Mouse (Mus musculus): ENCODE data around the gene Rinl. TPM values are rescaled to one million over a fixed set of nuclear protein-coding genes. Genes with fewer than 3 reads are reported as not detected.

Gene Rinl
- polyA plus RNA-seq (2017; shearing (Covaris generic)), result 100 to 1,000 TPM; 216 to 294 (median 288) TPM

DNA sequence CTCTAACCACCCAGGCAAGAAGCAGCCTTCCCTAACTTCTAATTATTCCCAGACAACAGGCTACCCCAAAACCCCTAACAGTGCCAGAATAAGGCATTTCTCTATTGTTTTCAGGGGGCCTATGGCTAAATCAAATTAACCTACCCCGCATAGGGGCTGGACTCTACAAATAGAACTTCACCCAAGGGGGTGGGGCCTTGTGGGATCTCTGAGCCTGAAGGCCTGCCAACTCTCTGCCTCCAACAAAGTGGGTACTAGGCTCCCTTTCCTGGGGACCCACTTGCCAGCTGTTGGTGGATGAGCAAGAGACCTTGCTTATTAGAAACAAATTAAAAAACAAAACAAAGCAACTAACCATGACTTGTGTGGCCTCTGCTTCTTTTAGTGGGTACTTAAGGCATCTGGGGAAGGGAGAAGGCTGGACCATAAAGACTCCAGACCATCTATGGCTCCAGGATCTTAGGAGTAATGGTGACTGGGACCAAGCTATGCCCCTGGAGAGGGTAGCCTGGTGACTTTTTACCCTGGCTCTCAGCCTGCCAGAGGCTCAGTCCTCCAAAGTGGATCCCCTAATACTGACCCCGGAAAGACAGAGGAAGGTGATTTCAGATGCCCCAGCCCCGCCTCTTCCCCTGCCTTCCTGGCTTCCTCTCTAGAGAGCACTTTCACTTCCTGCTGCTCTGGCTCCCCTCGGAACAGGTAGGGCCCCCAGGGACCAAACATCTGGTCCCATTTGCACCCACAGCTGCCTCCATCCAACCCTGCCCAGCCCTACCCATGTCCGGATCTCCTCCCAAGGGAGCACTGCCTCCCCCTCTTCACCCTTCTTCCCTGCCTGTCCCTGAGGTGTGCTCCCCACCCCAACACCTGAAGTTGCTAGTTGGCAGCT is at the start of gene Rinl:
TSS of gene Rinl (plus strand) at position 663 of the 889 bp plus-strand sequence.
- peak; percentile 84 for ATAC-seq

DNA sequence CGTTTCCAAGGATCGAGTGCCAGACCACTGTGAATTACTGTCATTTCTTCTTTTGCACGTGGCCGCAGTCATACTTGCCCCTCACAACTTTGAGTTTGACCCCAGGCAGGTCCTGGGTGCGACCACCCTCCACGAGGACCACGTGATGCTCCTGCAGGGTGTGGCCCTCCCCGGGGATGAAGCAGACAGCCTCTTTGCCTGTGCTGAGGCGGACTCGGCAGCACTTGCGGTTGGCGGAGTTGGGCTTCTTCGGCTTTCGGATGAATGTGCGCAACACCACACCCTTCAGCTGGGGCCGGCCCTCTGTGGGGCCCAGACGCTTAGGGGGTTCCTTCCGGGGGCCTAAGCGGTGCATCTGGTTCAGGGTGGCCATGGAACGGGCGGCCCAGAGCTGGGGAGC is 48.9 kb upstream of the Rinl start:
- ATAC-seq, result no peak

DNA sequence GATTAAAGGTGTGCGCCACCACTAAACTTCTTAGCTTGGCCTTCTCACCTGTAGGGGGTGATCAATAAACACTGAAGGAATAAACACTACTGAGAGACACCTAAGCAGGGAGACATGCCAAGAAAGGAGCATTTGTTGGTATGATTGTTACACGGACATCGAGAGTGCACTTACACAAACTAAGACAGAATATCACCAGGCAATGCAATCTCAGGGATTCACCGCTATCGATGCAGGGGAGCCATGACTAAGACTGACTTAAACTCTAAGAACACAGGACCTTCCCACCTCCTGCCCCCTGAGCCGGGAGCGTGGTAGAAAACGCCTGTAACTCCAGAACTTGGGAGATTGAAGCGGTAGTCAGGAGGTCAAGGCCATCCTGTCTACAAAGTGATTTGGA is 47.8 kb upstream of the Rinl start:
- no peak for ATAC-seq

DNA sequence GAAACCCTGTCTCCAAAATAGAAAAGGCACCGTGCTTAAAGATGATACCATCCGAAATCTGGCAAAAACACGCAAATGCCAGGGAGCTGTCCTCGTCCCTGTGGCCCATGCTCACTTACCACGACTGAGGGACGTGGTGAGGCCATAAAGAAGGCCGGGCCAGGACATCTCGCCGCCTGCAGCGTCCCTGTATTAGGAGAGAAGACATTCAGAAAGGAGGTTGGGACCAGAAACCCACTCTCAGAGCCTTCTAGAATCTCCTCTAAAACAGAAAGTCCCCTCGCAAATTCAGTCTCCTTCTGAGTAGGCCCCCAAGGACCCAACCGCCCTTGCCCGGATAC is 47.4 kb upstream of the Rinl start:
- ATAC-seq, result peak; percentile 19

DNA sequence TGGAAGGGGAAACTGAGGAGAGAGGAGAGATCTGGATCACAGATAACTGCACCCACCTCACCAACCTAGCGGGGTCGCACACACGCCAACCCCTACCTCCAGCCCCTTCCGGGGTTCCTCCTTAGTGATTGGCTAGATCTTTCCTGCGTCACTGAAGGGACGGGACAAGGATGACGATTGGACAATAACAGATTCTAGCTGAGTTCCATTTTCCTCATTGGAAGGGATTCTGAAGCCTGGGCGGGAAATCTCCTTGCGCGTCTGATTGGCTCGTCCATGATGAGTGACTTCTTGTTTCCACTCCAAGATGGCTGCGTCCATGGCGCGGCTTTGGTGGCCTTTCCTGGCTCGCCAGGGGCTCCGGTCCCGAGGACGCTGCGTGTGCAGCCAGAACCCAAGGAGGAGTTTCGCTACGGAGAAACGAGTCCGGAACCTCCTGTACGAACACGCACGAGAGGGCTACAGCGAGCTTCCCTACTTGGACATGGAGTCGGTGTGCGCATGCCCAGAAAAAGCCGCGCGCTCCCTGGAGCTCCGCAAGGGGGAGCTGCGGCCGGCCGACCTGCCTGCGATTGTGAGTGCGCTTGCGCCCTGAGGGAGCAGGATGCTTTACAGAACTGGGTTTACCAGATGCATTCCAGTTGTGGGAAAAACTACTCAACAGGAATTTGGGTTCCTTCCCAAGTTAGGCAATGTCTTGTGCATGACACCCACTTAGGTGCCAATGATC is 46.9 kb upstream of the Rinl start, which contains the start of the genes Mrps12 and Sars2:
TSS of gene Mrps12 (minus strand) at position 112 of the 730 bp plus-strand sequence.
TSS of gene Sars2 (plus strand) at position 284 of the 730 bp plus-strand sequence.
- peak; percentile 98 for ATAC-seq

DNA sequence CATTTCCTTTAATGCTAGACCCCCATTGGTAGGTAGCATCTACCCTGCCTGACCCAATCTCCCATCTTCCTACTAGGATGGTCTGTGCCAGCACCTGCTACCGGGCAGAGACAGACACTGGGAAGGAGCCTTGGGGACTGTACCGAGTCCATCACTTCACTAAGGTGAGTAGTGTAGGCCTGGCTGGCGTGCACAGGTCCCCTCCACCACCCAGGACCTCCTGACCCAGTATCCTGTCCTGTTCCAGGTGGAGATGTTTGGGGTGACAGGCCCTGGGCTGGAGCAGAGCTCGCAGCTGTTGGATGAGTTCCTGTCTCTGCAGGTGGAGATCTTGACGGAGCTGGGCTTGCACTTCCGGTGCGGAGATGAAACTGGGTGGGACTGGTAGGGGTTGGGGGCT is 38.8 kb upstream of the Rinl start:
- ATAC-seq, result no peak

DNA sequence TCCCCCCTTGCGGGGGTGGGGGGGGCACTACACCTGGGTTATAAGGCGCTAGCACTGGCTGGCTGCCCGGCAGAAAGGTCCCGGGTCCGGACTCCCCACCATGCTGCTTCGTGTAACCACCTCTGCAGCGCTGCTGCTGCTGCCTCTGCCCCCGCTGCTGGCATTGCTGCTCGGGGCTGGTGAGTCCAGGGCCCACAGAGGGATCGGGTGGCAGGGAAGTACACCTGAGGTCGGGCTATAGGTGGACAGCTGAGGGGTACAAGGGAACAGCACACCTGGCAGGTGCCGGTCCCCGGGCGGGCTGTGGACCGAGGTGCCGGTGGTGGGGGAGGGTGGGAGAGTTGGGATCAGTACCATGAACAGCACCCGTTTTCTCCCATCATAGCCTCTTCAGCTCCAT is 32.7 kb upstream of the Rinl start, which contains the start of gene Ccer2:
TSS of gene Ccer2 (plus strand) at position 96 of the 400 bp plus-strand sequence.
- no peak for ATAC-seq

DNA sequence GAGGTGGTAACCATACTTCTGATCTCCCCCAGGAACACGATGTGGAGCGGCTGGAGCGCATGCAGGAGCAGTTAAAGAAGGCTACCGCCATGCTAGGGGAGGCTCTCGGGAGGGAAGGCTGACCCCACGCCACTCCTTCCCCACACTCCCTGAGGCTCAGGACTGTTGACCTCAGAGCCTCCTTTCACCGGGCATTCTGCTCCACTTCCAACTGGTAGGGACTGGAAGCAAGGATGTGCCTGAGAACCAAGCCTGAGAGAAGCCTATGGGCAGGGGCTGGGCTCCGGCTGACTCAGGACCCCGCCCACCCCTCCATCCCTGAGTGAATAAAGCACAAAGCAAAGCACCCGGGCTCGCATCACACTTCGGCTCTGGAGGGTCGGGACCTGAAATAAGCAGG is 30.1 kb upstream of the Rinl start:
- ATAC-seq, result no peak

DNA sequence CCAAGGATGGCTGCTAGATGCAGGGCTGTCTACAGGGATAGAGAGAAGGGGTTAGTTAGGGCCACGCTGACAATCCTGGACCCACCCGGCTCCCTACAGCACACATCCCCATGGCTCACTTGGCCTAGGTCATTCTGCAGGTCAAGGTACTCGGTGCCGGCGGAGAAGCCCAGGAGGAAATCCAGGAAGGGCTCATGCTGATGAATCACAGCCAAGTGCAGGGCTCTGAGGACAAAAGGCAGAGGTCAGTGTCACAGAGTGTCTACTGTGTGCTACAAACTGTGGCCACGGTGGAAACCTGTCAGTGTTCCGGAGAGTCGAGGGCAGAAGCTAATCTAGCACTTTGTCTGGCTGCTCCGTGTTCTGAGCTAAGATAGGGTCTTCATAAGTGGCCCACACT is 26.9 kb upstream of the Rinl start:
- no peak for ATAC-seq

DNA sequence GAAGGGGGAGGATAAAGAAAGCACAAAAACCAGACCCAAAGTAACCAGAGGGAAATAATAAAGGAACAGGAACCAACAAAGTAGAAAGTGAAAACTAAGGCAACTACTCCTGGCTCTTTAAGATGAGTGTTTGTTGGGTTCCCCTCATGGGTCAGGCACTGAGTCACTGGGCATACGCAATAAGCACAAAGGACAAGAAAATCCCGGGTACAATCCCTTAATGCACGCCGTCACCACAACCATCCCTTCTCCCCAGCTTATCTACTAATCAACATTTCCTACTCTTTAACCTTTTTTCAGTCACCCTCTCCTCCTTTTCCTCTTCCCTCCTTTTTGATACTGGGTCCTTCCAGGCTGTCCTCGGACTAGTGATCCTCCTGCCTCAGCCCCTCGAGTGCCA is 23.6 kb upstream of the Rinl start:
- no peak for ATAC-seq

DNA sequence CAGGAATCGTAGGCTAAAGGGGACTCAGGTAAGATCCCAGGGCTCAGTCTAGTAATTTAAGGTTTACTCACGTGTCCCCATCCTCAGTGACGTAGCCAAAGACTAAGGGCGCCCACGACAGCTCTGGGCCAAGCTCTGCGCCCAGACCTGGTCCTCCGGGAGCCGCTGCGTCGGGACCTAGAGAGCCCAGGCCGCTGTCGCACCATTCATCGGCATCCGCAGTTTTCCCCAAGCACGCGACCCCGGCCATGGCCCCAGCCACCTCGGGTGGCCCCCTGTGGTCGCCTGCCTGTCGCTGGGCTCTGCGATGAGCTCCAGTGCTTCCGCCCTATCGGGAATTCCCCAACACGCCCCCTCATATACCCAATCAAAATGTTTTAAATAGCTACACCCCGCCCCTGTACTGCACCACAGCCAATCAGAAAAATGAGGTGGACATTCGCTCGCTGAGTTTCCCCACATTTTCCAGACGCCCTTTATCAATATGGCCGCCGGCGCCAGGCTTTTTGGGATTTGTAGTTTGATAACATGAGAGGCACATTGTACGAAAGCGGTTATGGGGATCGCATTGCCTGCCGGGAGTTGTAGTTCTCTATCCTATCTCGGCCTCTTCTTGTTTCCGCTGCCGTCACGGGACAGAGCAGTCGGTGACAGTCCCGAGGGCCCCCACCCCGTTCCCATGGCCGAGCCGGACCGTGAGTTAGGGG is 22.4 kb upstream of the Rinl start, which contains the start of gene Sirt2:
TSS of gene Sirt2 (plus strand) at position 563 of the 707 bp plus-strand sequence.
- ATAC-seq, result peak; percentile 95

DNA sequence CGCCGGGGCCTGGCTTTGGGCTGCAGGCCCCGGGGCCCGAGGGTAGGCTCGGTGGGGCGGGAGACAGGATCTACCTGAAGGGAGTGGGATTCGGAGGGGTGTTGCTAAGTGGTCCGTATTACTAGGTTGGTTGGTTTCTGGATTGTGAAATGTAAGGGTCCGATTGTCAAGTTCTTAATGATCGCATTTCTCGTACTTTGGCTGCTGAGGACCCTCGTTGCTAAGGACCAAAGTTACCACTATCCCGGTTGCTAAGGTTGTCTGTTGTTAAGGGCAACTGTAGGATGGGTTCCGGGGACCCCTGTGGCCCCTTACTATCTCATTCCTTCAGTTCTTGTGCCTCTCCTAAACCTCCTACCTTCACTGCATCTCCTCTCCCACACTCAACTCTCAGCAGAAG is 21.9 kb upstream of the Rinl start:
- ATAC-seq, result no peak

DNA sequence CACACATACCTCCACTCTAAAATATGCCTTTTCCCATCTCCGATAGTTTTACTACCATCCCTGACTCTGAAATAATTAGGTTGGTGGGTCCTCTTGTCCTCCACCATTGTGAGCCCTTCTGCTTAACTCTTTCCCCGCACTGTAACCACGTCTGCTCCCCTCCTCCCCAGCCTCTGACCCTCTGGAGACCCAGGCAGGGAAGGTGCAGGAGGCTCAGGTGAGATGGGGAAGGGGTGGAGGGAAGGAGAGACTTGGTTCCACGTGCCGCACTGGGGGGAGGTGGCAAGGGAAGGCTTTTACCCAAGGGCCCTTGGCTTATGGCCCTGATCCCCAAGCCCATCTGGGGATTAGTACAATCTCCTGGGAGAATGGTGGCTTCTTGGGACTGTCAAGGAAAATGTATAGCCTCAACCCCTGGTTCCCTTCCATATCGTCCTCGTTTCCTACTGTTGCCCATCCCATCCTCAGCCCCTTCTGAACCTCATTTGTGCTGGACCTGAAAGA is 21.3 kb upstream of the Rinl start, which contains the start of gene Nfkbib:
TSS of gene Nfkbib (minus strand) at position 51 of the 504 bp plus-strand sequence.
- no peak for ATAC-seq

DNA sequence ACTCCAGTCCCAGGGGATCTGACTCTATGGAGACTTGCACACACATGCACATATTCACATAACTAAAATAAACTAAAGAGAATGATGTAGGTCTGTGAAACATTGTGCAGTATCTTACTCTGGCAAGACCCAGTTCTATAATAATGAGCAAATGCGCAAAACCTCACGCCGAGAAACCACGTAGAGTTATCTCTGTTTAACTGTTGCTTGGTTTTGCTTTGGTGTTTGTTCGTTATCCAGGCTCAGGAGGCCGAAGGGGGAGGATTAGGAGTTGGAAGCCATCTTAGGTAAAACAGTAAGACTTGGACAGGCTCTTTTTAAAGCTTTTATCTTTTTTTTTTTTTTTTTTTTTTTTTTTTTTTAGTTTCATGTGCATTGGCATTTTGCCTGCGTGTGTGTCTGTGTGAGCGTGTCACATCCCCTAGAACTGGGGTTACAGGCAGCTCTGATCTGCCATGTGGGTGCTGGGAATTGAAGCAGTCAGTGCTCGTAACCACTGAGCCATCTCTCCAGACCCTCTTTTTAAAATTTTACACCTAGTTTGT is 19.3 kb upstream of the Rinl start:
- ATAC-seq, result no peak

DNA sequence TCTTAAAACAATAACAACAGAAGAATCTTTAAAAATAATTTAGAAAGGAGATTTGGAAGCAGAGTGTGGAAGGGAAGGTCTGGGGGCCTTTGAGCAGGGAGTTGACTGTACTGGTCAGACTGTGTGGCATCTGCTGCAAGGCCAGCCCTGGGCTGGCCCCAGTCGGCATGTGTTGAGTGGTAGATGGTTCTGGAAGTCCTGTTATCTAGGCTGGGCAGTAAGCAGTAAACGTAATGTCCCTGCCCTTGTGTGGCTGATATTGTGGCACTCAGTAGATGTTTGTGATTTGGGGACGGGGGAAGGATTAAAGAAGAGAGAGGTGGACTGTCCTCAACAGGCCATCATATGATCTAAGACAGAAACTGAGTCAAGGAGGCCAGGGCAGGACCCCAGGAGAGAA is 18.5 kb upstream of the Rinl start:
- no peak for ATAC-seq

DNA sequence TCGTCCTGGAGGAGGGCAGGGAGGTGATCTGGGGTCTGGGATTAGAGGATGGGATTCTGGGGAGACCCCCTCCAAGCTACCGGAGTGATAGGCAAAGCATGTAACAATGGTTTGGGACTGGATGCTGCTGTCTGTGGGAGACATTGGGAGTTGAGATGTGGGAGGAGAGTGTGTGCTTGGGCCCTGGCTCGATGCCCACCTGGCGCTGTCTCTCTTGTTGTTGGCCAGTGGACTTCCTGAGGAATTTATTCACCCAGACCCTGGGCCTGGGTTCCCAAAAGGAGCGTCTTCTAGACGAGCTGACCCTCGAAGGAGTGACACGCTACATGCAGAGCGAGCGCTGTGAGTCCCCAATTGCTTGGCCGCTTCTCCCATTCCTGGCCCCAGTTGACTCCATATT is 16.9 kb upstream of the Rinl start:
- ATAC-seq, result no peak

DNA sequence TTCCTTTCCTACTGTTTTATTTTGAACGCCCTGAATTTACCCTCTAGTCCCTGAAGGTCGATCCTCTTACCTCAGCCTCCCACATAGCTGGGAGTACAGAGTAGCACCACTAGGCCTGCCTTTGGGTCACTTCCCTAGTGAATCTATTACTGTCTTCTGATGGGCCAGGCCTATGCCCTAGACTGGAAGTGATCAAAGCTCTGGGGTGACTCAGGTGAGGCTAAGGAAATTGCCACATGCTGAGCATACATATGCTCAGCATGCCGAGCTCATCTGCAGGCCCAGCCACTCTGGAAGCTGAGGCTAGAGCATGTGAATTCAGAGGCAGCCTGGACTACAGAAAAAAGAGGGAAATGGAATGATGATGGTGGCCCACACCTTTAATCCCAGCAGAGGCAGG is 15.6 kb upstream of the Rinl start:
- no peak for ATAC-seq

DNA sequence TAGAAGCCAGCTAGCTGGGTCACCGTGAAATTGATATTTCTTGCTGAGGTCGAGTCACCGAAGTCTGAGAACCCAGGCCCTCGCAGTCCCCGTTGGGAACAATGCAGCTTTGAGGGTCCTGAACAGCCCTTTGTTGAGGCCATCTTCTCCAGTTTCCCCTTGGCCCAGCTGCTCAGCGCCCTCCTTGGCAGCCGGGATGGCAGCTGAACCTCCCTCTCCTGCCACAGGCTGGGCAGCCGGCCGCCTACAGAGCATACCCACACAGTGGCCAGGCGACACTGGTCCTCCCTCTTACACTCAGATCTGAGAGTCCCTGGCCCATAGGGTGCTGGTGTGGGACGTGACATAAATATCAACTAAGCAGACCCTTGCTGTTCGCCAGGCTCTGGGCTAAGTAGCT is 14.6 kb upstream of the Rinl start:
- no peak for ATAC-seq

DNA sequence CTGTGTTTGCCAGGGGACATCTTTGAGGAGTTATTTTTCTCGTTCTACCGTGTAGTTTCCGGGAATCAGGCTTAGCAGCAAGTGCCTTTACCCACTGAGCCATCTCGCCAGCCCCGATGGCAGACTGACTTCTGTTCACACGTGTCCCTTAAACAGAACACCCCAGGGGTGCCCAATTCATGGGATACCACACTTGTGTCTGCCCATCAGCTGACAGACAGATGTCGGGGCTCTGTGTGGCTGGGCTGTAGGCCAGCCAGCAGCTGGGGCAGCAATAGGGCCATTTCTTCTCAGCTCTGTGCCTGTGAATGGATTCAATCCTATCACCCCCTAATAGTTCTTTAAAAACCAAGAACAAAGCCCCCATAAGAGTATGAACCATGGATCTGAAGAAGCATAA is 13.6 kb upstream of the Rinl start:
- ATAC-seq, result no peak

DNA sequence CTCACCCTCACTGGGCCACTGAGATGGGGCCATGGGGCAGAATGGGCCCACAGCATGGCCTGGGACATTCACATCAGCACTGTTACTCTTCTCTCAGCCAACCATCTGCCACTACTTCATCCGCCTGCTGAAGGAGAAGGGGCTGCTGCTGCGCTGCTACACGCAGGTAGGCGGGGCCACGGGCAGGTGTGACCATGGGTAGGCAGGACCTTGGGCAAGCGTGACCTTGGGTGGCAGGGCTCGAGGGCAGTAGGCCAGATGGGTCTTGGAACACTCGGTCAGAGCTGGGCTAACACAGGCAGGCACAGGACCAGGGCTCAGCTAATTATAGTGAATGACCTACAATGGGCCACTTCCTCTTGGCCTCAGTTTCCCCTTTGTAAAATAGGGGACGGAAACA is 9.9 kb upstream of the Rinl start:
- no peak for ATAC-seq

DNA sequence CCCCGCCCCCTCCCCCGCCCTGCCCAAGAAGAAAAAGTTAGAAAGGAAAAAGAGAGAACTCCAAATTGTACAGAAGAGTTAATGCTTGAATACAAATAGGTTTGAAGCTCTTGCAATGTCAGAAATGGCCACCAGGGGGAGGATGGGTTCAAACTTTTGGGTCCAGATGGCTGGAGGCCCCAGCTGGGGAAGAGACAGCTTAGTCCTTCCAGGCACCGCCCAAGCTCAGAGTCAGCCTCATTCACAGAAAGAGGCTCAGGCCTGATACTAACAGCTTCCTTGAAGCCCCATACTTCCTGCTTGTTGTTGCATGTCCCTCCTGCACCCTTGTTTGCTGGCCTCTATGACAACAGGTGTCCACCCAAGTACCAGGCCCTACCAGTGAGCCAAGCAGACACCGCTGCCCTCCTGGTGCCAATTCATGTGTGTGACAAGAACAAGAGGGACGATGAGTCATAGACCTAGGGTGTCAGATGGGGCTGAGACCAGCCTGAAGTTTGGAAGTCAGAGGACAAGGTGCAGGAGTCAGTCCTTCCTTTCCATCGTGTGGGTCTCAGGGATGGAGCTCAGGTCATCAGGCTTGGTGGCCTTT is 8.6 kb upstream of the Rinl start:
- ATAC-seq, result peak; percentile 24

DNA sequence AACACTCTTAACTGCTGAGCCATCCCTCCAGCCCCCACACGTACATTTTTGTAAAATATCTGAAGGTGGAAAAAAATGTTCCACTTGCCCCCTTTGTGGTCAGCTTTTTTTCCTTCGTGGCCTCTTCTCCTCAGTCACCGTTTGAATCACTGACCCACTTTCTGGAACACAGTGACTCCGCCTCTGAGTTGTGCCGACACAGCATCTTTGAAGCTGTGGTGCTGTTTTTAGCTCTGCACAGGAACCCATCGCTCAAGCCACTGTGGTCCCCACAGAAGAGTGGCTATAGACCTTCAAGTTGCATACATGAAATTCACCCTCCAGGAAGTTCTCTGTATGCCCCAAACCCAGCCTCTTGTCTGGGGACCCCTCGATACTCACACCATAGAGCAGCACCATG is 7.9 kb upstream of the Rinl start:
- peak; percentile 42 for ATAC-seq

Data from inflammation-experienced regulatory T-cells, adult 6 months (primary cell).